Mouse (Mus musculus) cerebellum, adult 2 months (tissue): Measurements from ENCODE around the gene Litaf.

Experiments
- CTCF ChIP-seq: fragments of 200-500 bp; IDR thresholded peaks from 2 replicates; pipeline ENCODE4 v1.5.1; 2011; ENCODE audit warnings: low read depth, mild to moderate bottlenecking, control low read depth, low read length, moderate library complexity, borderline replicate concordance; ENCODE audit not compliant: insufficient read depth
- POLR2A ChIP-seq: fragments of 200-500 bp; IDR thresholded peaks from 2 replicates; pipeline ENCODE4 v1.6.1; 2011; ENCODE audit warnings: low read length, control low read depth, borderline replicate concordance; ENCODE audit not compliant: insufficient read depth

DNA sequence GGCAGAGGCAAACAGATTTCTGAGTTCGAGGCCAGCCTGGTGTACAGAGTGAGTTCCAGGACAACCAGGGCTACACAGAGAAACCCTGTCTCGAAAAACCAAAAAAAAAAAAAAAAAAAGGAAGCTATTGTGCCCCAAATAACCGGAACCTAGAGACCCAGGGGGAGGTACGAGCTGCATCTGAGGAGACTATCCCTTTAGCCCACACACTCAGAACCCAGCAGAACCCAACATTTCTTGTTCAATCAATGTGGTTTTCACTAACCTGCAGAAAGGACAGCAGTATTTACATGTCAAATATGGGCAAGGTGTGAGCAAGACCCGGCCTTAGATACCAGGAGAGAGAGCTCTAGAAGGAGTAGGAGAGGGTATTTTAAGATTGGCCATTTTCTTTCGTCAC, 98.9 kb downstream of the Litaf start:
- TF ChIP-seq POLR2A (no peak), CTCF (no peak)
